Mouse (Mus musculus) erythroblast, adult 5-6 weeks (primary cell): ENCODE measurements around the gene Ogfod3. TPM values are rescaled to one million over a fixed set of nuclear protein-coding genes. Genes with fewer than 3 reads are reported as not detected.

Source experiments
- ATAC-seq: replicated peaks from 2 replicates; pipeline ENCODE4 v1.8.0; 2016; ENCODE audit warnings: moderate number of reproducible peaks, mild to moderate bottlenecking, moderate TSS enrichment, inconsistent platforms; ENCODE audit not compliant: poor library complexity, low FRiP score, severe bottlenecking
- total RNA-seq, 2 experiments: library from RNA; stranded (forward) in 1 of 2; stranded (reverse) in 1 of 2; fragments of 150-400 nt in 1 of 2; fragments of 200-764, 138-1000 nt in 1 of 2; gene quantifications; 2 replicates each; pipeline versions ENCODE4 v1.2.3 to v1.2.4; 2015 to 2017; ENCODE audit warnings: low replicate concordance in 2 of 2

Gene Ogfod3
- total RNA-seq (2015; ENCODE audit: low replicate concordance) (0.77 and 1.0 TPM in 2 replicates), total RNA-seq (2017; ENCODE audit: low replicate concordance) (2.6 TPM in 2 replicates)

DNA sequence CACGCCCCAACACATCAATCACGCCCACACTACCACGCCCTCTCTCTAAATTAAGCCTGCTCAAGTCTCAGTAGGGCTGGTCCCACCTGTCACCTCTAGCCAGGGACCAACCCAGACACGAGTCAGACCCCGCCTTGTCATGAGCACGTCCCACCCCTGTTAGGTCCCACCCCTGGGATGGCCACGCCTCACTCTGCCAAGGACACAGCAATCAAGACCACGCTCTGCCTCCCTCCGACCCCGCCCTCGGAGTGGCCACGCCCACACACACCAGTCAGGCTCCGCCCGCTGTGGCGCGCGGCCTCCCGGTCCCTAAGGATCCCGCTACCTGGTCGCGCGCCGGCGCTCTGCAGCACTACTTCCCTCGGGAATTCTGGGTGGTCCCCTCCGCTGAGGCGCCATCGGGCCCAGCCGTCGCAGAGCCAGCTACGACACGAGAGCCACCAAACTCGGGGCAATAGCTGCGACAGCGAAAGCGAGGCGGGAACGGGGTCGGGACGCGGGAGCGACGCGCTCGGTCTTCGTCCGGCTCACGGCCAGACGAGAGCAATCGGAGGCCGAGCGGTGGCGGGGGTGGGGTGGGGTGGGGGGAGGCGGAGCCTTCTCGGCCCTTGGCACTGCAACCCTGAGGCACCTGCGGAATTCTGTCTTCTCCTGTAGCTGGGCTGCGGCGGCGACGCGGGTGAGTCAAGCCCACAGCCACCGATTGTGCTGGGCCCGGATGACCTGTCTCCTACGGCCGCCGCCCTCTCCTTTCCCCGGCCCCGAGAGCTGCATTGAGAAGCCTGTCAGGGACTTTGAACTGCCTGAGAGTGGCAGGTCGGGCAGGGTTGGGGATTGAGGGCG is at the start of gene Ogfod3, which contains the start of gene Hexdc:
Ogfod3 (minus strand) TSS at position 551 of the 846 bp plus-strand sequence.
Hexdc (plus strand) TSS at position 273 of the 846 bp plus-strand sequence.
- peak; percentile 93 for ATAC-seq

DNA sequence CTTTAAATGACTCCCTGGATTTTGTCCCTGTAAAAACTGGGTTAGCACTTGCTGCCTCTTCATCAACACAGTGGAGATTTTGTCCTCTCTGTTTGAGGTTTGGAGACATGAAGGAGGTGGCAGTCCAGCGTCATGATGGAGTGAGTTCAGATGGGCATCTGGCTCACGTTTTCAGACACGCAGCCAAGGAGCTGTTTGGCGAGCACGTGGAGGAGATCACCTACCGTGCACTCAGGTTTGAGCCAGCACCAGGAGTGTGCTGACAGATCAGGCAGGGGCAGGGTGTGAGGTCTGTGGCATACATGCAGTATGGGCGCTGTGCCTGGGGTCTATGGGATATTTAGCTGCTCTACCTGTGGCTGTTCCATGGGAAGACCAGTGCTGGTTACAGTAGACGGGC is 45.7 kb upstream of the Ogfod3 start:
- no peak for ATAC-seq

DNA sequence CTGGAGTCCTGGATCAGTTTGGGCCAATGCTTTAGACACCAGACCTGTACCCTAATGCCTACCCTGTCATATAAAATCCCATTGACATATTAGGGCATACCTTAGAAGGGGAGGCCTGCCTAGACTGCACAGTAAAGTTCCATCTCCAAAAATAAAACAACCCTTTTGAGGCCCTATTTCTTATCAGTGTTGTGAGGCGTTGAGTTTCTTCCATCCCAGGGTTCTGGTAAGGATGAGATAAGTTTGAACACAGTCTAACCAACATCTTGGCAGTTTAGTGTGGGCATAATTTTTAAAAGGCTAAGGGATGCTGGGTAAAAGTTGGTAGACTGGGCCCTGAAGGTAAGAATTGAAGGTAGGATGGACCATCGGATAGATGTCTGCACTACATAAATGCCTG is 35.2 kb upstream of the Ogfod3 start:
- ATAC-seq, result peak; percentile 48

DNA sequence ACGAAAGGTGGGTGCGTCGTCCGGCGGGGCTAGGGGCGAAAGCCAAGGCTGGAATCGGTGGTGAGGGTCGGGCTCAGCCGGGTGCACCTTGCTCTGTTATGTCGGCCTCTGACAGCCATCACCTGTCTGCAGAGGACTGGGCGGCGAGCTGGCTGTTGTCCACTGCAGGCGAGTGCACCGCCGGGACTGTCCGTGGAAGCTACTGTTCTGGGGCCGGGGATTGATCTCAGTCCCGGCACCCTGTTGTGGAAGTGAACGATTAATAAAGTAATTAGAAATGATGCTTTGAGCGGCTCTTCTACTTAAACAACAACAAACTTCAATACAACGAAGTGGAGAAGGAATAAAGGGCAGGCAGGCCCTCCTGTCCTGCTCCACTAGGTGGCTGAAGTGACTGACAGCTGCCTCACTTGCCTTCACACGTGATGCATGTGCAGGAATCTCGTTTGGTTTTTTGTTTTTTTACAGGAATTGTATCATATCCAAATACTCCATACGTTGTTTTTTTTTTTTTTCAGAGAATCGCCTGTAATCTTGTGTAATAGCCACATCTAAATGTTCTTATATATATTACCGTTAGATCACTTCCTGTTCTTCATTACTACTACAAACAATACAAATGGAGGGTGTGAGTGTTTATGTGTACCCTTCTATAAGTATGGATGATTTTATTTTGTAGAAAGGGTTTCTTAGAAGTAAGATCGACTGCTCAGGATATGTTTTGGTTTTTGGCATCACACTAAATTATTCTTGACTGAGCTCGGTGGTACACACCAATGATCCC is 33.0 kb upstream of the Ogfod3 start:
- ATAC-seq, result peak; percentile 46

DNA sequence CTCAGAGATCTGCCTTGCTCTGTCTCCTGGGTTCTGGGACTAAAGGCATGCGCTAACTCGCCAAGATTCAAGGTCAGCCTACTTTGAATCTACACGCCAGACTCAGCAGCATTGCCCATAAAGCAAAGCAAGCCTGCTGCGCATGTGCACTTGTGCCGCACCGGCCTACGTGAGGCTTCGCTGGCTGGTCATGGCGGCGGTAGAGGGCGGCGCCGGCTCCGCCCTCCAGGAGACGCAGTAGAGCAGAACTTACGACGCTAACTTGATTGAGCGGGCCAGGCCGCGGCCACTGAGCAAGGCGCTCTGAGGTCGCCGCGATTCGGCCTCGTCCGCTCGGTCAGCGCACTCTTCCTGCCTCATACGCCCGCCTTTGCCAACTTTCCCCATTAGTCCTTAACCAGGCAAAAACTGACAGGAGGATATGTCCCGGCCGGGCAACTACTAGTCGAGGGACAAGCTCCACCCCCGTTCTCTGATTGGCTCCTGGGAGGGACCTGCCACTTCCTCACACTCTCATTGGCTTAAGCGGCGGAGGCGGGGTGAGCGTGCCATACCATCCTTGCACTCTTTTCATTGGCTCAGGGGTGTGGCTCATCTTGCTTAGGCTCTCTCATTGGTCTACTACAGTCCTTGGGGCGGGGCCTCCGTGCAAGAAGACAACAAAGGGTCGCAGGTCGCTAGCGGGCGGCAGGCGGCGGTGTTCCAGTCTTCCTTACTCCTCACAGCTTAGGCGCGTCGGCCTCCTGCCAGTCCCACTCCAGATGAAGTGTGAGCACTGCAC is 32.2 kb upstream of the Ogfod3 start, which contains the start of gene Narf:
Narf (plus strand) TSS at position 690 of the 781 bp plus-strand sequence.
- ATAC-seq, result peak; percentile 78

DNA sequence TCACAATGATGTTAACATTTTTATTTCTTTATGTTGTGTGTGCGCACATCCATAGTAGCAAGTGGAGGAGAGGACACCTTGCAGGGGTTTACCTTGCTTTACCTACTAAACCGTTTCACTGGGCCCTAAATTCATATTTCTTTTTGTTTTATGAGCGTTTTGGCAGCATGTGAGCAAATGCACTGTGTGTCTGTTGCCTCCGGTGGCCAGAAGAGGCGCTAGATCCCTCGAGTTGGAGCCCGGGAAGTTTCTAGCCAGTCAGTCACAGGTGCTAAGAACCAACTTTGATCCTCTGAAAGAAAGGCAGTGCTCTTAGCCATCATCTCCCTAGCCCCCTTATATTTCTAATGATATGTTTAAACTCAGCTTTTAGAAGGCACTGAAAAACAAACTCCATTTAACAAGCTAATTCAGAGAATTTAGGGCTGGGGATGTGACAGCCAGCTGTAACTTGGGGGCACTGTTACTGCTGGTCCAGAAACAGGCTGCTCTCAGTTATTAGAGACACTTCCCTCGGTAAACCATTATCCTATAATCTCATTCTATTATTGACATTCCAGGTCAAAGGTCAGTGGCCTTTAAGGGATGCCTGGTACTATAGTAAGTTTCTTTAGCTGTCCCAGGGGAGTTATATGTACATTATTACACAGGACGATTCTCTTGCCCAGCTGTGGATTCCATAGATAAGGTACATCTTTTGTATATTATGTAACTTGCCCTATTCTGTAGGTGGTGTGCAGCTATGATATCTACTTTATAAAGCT is 31.1 kb upstream of the Ogfod3 start:
- ATAC-seq, result no peak

DNA sequence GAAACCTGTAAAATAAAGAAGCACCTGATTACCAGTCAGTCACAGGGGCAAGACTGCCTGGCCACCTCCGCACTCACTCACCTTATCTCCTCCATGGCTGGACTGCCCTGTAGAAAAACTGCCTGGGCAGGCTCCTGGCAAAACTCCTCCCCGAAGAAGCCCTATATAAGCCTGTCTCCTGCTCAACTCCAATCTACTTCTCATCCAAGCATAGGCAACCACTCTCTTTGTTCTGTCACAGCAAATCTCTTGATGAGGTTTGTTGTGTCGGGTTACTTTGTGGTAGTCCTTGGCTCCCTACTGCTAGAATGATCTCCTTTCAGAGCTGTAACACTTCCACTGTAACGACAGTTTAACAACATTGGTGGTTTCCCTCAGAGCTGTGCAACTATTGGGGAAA is 28.2 kb upstream of the Ogfod3 start:
- ATAC-seq, result no peak

DNA sequence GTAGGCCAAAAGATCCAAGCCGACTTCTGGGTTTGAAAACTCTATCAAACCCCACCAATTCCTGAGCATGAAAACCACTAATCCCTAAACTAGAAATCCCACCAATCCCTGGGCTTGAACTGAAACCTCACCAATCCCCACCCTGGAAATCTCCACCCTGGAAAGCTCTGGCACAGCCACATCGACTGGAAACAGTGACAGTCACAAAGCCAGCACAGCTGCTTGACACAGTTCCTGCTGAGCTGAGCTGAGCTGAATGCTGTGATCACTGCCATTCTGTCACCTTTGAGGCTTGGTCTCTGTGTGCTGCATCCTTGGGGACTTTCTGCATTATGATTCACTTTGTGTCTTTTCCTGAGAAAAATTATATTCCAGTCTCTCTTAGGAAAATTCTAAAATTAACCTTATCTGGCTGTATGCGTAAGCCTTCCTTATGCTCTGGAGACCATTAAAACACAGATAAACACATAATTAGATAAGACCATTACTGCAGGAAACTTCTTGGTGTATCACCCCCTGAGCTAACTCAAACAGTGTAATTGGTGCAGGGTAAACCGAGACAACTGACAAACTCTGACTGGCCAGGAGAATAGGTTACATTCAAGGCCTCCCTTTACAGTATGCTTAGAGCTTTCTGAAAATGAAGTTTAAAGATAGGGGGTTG is 27.2 kb upstream of the Ogfod3 start:
- ATAC-seq, result no peak

DNA sequence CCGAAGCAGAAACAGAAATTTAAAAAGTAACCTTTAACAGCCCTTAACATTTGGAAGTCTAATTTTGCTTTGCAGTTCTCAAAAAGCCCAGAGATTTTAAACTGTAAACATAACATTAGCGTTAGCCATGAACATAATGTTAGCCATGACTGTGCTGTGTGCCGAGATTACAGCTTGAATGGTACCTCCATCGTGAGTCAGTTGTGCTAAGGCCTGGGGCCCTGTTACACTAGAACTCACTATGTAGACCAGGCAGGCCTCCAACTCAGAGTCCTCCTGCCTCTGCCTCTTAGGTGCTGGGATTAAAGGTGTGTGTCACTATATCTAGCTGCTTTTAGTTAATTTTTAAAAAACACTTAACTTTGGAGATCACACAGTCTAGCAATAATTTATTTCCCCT is 26.7 kb upstream of the Ogfod3 start:
- ATAC-seq, result no peak

DNA sequence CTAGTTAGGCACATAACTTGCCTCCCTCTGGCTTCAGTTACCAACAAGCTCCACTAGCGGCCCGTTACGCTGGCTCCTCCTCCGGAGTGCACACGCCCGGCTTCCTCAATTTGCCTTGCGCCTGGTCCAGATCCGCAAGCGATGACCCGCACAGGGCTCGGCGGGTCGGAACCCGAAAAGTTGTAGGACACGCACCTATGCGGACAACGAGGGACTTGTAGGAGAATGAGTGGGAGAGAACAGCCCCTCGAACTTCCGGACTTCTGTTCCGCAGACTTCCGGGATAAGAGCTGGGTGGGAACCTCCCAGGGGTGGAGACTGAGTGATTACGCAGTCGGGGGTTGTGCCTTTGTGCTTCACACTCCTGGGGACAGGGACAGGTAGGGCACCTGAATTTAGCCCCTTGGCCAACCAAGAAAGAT is 24.5 kb upstream of the Ogfod3 start, which contains the start of gene Cybc1:
Cybc1 (minus strand) TSS at position 305 of the 422 bp plus-strand sequence.
- ATAC-seq, result peak; percentile 91

DNA sequence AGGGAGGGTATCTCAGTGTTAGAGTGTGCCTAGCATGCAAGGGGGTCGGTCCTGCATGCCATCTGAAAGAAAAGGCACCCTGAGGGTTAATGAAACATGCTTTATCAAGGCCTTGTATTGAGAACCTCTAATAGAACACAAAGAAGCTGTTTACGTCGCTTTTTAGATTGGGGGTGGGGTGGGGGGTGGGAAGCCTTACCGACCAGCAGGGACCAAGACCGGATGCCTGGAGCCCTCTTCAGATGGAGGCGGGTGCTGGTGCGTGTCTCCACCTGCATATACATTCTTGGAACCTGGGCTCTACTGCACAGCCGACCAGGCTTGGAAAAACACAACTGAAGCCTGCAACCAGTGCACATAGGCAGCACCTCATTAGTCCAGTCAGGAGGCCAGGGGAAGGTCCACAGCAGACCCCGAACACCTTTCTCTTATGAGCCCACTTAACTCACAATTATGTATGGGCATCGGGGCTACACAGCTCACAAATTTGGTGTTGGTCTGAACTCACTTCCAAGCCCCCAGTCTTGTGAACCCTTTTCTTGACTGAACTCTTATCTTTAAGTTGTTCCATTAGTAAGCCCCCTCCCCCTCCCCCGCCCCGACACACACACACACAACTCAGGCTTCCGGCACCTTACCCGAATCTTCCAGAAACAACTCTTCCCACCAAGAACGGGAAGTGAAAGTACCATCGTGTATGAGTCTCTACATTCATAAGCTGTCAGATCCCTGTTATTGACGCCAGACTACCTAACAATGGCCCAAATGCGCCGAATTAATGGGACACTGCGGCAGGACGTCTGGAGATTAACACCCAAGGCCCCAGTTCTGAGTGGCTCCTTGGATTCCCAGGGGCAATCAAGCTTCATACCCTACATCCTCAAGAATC is 23.9 kb upstream of the Ogfod3 start:
- peak; percentile 28 for ATAC-seq

DNA sequence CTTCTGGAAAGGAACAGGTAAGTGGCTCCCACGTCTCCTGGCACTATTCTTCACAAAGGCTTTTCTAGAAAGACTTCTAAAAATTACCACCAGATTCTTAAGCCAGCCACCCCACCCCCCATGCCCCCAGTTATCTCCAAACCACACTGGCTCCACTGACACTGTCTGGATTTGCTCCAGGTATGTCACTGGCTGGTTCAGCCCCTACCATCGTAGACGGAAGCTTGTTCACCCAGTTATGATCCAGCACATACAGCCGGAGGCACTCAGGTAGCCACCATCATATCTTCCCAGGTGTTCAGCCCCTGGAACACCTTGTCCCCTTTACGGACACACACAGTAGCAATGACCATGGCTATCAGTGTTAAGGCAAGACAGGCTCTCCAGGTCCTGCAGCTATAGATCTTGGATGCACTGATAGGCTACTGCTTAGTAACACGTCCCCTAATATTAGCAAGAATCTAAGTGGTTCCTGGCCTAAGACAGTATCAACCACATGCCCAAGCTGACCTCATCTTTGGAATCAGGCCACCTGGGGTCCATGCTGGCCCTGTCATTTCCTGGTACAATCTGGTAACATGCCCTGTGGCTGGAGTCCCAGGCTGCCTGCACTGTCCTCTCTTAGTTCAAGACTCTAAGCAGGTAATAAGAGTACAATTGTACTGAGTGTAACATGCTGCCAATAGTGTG is 17.0 kb upstream of the Ogfod3 start:
- no peak for ATAC-seq

DNA sequence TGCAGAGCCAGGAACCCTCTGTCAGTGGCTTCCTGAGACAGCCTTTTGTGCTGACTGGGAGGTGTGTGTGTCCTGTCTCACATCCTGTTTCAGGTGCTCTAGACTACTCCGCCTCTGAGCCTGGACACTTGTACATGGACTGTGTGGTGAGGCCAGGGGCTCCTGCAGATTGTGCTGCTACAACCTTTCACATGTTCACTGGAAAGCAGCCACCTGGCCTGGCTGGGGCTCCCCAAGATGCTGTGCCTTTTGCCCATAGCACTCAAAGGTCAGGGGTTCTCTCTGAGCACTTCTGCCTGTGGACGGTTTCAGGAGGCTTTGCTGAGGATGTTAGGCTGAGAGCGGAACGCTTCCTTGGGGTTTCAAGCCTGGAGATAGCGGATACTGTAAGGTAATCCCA is 16.3 kb upstream of the Ogfod3 start:
- no peak for ATAC-seq

DNA sequence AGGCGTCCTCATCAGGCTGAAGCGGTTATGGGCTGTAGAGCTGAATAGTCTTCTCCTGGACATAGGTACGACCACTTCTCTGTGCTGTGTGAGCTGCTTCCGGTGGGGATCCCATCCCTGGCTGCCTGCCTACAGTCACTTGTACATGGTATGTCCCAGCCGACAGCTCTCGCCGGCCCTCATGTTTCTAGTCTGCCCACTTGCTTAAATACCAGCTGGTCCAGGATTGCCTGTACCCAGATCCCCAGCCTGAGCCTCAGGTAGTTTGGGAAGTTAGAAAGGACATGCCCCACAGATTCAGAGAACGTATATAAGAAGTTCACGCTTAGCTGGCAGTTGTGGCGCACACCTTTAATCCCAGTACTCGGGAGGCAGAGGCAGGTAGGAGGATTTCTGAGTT is 15.3 kb upstream of the Ogfod3 start:
- no peak for ATAC-seq

DNA sequence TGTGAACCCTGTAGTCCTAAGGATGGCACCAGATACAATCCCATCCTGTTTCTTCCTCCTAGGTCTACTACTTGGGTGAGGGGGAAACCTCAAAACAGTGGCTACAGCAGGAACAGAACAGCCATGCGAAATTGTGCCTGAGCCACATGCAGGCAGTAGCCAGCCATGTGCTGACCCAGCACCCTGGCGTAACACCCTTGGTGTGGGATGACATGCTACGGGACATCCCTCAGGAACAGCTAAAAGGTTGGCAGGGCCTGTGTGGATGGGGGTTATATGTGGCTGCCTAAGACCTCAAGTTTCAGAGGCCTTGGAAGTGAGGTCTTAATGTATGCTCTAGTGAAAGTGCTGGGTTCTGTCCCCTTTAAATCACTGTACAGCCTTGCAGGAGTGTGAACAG is 12.3 kb upstream of the Ogfod3 start:
- no peak for ATAC-seq

DNA sequence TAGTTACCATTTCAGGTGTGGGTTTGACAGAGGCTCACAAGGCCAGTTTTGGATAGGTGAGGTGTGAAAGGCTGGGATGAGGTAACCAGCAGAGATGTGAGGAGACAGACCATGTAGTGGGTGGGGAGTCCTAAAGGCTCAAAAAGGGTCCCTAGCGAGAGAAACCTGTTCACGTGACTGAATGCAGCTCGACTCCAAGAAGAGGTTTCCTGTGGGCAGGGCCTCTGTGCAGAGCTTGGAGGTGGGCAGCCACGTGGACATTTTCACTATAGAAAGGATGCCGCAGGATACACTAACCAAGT is 701 bp downstream of the Ogfod3 start:
- ATAC-seq, result no peak

DNA sequence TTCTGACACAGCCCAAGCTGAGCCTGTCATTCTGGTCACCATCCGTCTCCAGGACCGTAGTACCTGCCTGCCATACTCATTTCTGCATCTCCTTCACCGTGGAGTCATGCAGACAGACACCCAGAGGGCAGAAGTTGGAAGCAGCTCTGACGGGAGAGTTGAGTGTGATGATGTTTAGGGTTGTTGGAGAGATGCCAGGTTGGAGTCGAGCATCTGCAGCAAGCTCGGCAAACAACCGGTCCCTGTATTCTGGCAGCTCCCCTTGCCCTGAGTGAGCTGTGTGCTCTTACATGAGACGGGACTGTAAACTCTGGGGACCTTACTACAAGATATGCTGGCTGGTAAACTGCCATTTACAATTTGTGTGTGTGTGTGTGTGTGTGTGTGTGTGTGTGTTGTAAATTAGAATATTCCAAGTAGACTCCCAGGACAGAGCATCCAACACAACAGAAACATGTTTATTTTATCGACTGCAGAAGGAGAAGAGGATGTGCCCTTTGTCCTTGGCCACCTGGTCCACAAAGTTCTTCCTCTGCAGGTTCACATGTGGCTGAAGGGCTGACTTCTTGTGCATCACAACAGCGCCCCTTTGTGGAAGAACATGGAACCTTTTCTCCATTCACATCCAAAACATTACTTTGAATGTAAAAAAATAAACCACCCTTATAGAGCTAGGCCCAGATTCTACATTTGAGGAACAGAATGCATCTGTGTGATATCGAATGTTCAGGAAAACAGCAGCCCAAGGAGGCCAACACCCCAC is 2.9 kb downstream of the Ogfod3 start:
- ATAC-seq, result no peak
